In the genomic region with DNA sequence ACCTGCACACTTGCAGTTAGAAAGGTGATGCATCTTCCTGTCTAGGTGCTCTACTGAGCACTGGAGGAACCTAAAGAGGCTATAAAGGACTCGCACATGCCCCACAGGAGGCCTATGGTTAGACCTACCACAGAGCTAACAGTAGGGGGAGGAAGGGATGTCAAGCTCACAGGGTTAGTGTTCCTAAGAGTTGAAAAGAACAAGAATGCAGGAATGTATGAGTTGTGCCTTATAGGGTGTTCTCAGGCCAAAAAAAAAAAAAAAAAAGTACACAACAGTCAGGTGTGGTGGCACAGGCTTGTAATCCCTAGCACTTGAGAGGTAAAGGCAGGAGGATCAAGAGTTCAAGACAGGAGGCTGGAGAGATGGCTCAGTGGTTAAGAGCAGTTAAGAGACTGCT, we compare ENCODE assay signal across 21 mouse cellular contexts.
"Had no signal": no experiment of that assay in that cellular context is flagged by ENCODE, and none has a peak within 500 bp of the region (broad histone marks: within the 10 kb centered on the region; RNA-seq: fewer than 3 reads in every experiment).

No protein-coding gene starts in this region.

- H3K4me2 ChIP-seq: lung, embryonic 15.5 days; midbrain, embryonic 11.5 days; midbrain, embryonic 13.5 days; midbrain, embryonic 15.5 days; neural tube, embryonic 13.5 days; neural tube, embryonic 15.5 days had no signal

- H3K27ac ChIP-seq: lung, embryonic 15.5 days; macrophage; midbrain, embryonic 13.5 days; midbrain, embryonic 15.5 days; neural tube, embryonic 13.5 days; neural tube, embryonic 15.5 days had no signal

- H3K9ac ChIP-seq: lung, embryonic 15.5 days; midbrain, embryonic 13.5 days; midbrain, embryonic 15.5 days; neural tube, embryonic 13.5 days; neural tube, embryonic 15.5 days had no signal

- H3K4me1 ChIP-seq: midbrain, embryonic 13.5 days; midbrain, embryonic 15.5 days; neural tube, embryonic 13.5 days; neural tube, embryonic 15.5 days had no signal

- H3K27me3 ChIP-seq: lung, embryonic 15.5 days; megakaryocyte, embryonic 14.5 days; midbrain, embryonic 13.5 days; midbrain, embryonic 15.5 days; neural tube, embryonic 13.5 days; neural tube, embryonic 15.5 days had no signal

- H3K9me3 ChIP-seq: lung, embryonic 15.5 days; megakaryocyte, embryonic 14.5 days; midbrain, embryonic 13.5 days; midbrain, embryonic 15.5 days; neural tube, embryonic 13.5 days; neural tube, embryonic 15.5 days had no signal

- DNase-seq: lung, adult 2 months; lung, postnatal 14 days; lung, postnatal 36 days; retina, postnatal 1 day; right cerebral cortex, adult 18-20 months; right cerebral cortex, postnatal 25 days; right cerebral cortex, postnatal 4 days; spleen, adult 18-20 months; thymus, adult 18-20 months; thymus, postnatal 14 days; thymus, postnatal 36 days had no signal

- H3K36me3 ChIP-seq: lung, embryonic 15.5 days; midbrain, embryonic 13.5 days; midbrain, embryonic 15.5 days; neural tube, embryonic 13.5 days; neural tube, embryonic 15.5 days had no signal

- H3K4me3 ChIP-seq: lung, embryonic 15.5 days; megakaryocyte, embryonic 14.5 days; midbrain, embryonic 13.5 days; midbrain, embryonic 15.5 days; myocyte; neural tube, embryonic 13.5 days; neural tube, embryonic 15.5 days had no signal

- ATAC-seq: lung, postnatal 0 days; midbrain, embryonic 13.5 days; midbrain, embryonic 15.5 days had no signal
